In the genomic region with DNA sequence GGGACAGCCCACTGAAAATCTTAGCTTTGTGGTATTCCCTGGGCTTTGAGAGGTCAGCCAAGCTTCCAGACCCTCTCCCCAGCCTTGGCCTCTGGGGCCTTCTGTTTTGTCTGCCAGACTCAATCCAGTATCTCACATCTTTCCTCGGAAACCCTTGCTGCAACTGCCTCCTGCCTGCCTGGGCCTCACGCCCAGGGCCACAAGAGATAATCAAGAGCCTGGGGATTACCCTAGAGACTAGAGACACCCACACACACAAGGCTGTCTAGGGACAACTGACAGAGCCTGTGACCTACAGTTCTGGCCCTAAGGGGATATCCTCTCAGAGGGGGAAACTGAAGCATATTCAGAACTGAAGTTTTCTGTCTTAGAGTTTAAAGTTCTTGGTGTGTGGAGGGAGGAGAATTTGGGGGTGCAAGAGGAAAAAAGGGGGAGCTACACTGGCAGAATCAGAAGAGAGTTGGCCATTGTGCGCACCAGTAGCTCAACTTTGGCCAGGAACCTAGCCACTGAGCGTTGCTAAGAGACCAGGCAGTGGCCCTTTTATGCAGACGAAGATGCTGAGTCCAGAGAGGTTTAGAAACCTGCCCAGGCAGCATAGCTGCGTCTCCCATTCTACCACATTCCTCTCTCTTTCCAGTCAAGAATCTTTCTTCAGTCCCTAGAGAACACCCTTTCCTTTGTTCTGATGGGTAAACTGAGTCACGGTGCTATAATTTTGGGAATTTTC, we compare ENCODE assay signal across 13 mouse cellular contexts. TPM values are rescaled to one million over a fixed set of nuclear protein-coding genes. Genes with fewer than 3 reads are reported as not detected.
DNase-seq lines count a peak whose midpoint lies in the region; ATAC-seq lines count a peak whose summit lies in the region.
"Had no signal": no experiment of that assay in that cellular context is flagged by ENCODE, and none has a peak within 500 bp of the region (broad histone marks: within the 10 kb centered on the region; RNA-seq: fewer than 3 reads in every experiment).

No protein-coding gene starts in this region.

- WGBS in heart, embryonic 16.5 days = 46% methylated on average over 7 of the region's 7 CpGs
- WGBS in midbrain, embryonic 16.5 days = 30% methylated on average over 7 of the region's 7 CpGs

- no peak overlapping the region for H3K9ac ChIP-seq in heart, embryonic 16.5 days (ENCODE audit: low read length)
- H3K9ac ChIP-seq in midbrain, embryonic 16.5 days (ENCODE audit: low read depth, low read length) = no peak overlapping the region
- H3K9ac ChIP-seq: liver, embryonic 12.5 days had no signal

- H3K36me3 ChIP-seq in heart, embryonic 16.5 days (ENCODE audit: control insufficient read depth, insufficient read depth) = no peaks in the 10 kb centered on the region
- no peaks in the 10 kb centered on the region for H3K36me3 ChIP-seq in midbrain, embryonic 16.5 days (ENCODE audit: control insufficient read depth, insufficient read depth, low read length)
- H3K36me3 ChIP-seq: liver, embryonic 12.5 days had no signal

- no peaks in the 10 kb centered on the region for H3K27me3 ChIP-seq in heart, embryonic 16.5 days (ENCODE audit: control insufficient read depth, insufficient read depth, low read length)
- no peaks in the 10 kb centered on the region for H3K27me3 ChIP-seq in midbrain, embryonic 16.5 days (ENCODE audit: control insufficient read depth, insufficient read depth, low read depth, low read length)

- no peak overlapping the region for H3K27ac ChIP-seq in heart, embryonic 16.5 days (ENCODE audit: low read length)
- peak overlapping the region; percentile 23 for H3K27ac ChIP-seq in midbrain, embryonic 16.5 days (ENCODE audit: low read length)
- H3K27ac ChIP-seq: heart, adult 2 months; liver, embryonic 12.5 days had no signal

- no peaks in the 10 kb centered on the region for H3K9me3 ChIP-seq in heart, embryonic 16.5 days (replicated peaks; ENCODE audit: control insufficient read depth, low read length)
- no peaks in the 10 kb centered on the region for H3K9me3 ChIP-seq in midbrain, embryonic 16.5 days (replicated peaks; ENCODE audit: control insufficient read depth, low read length, poor library complexity, severe bottlenecking)
- H3K9me3 ChIP-seq: liver, embryonic 12.5 days had no signal

- H3K4me3 ChIP-seq in heart, embryonic 16.5 days (ENCODE audit: low read length) = no peak overlapping the region
- no peak overlapping the region for H3K4me3 ChIP-seq in midbrain, embryonic 16.5 days (ENCODE audit: low read depth, low read length)
- H3K4me3 ChIP-seq: heart, adult 2 months; liver, embryonic 12.5 days had no signal

- H3K4me2 ChIP-seq in heart, embryonic 16.5 days (ENCODE audit: low read depth, low read length) = no peak overlapping the region
- no peak overlapping the region for H3K4me2 ChIP-seq in midbrain, embryonic 16.5 days (ENCODE audit: low read length)
- H3K4me2 ChIP-seq: liver, embryonic 12.5 days had no signal

- peak; percentile 59; the same call in 1 of the 2 replicates for ATAC-seq in heart, embryonic 16.5 days (replicated peaks; ENCODE audit: extremely low read depth, insufficient read depth, low FRiP score)
- ATAC-seq in midbrain, embryonic 16.5 days = no peak
- ATAC-seq: liver, embryonic 12.5 days had no signal

- DNase-seq in embryo, embryonic 10.5 days (ENCODE audit: low spot score) = peak; percentile 18
- DNase-seq in embryo, embryonic 9.5 days (ENCODE audit: extremely low spot score) = no peak
- DNase-seq in ovary, postnatal 36 days (ENCODE audit: low spot score) = peak; percentile 55
- no peak for DNase-seq in ovary, postnatal 14 days (ENCODE audit: low spot score)
- DNase-seq in layer of hippocampus, adult 11-12 months (ENCODE audit: low spot score) = no peak
- no peak for DNase-seq in layer of hippocampus, postnatal 25 days (ENCODE audit: extremely low spot score in 1 of 2, low spot score in 1 of 2)
- DNase-seq: kidney, adult 2 months; lung, postnatal 36 days had no signal

- peaks cover 36% of the 10 kb centered on the region for H3K4me1 ChIP-seq in heart, embryonic 16.5 days (ENCODE audit: control insufficient read depth, insufficient read depth, low read length)
- peaks cover 12% of the 10 kb centered on the region for H3K4me1 ChIP-seq in midbrain, embryonic 16.5 days (ENCODE audit: control insufficient read depth, insufficient read depth, low read length)

RNA-seq across cellular contexts. Expression of gene Inhbb, which starts 32.1 kb away (rescaled TPM):
- 0.39 and 0.46 TPM in 2 replicates for polyA plus RNA-seq in heart, embryonic 16.5 days (2015; fragmentation: Nextera tagmentation; extraction: Ambion mirVana)
- polyA plus RNA-seq in midbrain, embryonic 16.5 days (2015; fragmentation: Nextera tagmentation; extraction: Ambion mirVana) = 1.8 and 1.9 TPM in 2 replicates
- 1 to 10 TPM; 8.6 to 8.7 TPM for total RNA-seq in layer of hippocampus, postnatal 25 days (2021)
- total RNA-seq: MEL had no signal

Comparison
In these comparisons a context has a peak if more than half of its experiments do, and no peak if none do; other contexts are left out.
1. DNase-seq: peak in embryo, embryonic 10.5 days (single experiment) and ovary, postnatal 36 days (single experiment); none in embryo, embryonic 9.5 days (single experiment), ovary, postnatal 14 days (single experiment), layer of hippocampus, adult 11-12 months (single experiment) and layer of hippocampus, postnatal 25 days (0 of 2).